Mouse (Mus musculus): ENCODE measurements around the gene D130043K22Rik.
A peak's percentile ranks its signal among the peaks of the same experiment; 100 is the strongest.

The D130043K22Rik gene

GRCm38 (mm10) chr13:24844983-24845955, at the start of gene D130043K22Rik:
TSS of gene D130043K22Rik (plus strand) at chr13:24845135.
- DNase-seq (ENCODE audit: low spot score in 2 of 2) = peak; percentile 38 to 62

GRCm38 (mm10) chr13:24798686-24799085, 46.2 kb upstream of the D130043K22Rik start:
- DNase-seq (ENCODE audit: low spot score in 2 of 2) = no peak

- no peak for DNase-seq (ENCODE audit: low spot score in 2 of 2)
Measured at GRCm38 (mm10) chr13:24799378-24799777, 45.6 kb upstream of the D130043K22Rik start.

GRCm38 (mm10) chr13:24799925-24800673, 44.8 kb upstream of the D130043K22Rik start:
- DNase-seq (ENCODE audit: low spot score in 2 of 2) = peak in 1 of 2 experiments; percentile 41

GRCm38 (mm10) chr13:24800674-24801307, 44.1 kb upstream of the D130043K22Rik start:
- DNase-seq (ENCODE audit: low spot score in 2 of 2) = peak; percentile 90 to 92

GRCm38 (mm10) chr13:24801308-24801921, 43.5 kb upstream of the D130043K22Rik start, which contains the start of gene BC005537:
TSS of gene BC005537 (plus strand) at chr13:24801657.
- peak; percentile 14 to 34 for DNase-seq (ENCODE audit: low spot score in 2 of 2)

GRCm38 (mm10) chr13:24802131-24802691, 42.7 kb upstream of the D130043K22Rik start:
- peak in 1 of 2 experiments; percentile 14 for DNase-seq (ENCODE audit: low spot score in 2 of 2)

GRCm38 (mm10) chr13:24803196-24803595, 41.7 kb upstream of the D130043K22Rik start:
- no peak for DNase-seq (ENCODE audit: low spot score in 2 of 2)

- DNase-seq (ENCODE audit: low spot score in 2 of 2) = no peak
Measured at GRCm38 (mm10) chr13:24806079-24806478, 38.9 kb upstream of the D130043K22Rik start.

- no peak for DNase-seq (ENCODE audit: low spot score in 2 of 2)
Measured at GRCm38 (mm10) chr13:24812521-24812920, 32.4 kb upstream of the D130043K22Rik start.

GRCm38 (mm10) chr13:24814616-24815015, 30.3 kb upstream of the D130043K22Rik start:
- DNase-seq (ENCODE audit: low spot score in 2 of 2) = no peak

GRCm38 (mm10) chr13:24816125-24817092, 28.5 kb upstream of the D130043K22Rik start:
- DNase-seq (ENCODE audit: low spot score in 2 of 2) = no peak

GRCm38 (mm10) chr13:24819931-24820330, 25.0 kb upstream of the D130043K22Rik start:
- no peak for DNase-seq (ENCODE audit: low spot score in 2 of 2)

GRCm38 (mm10) chr13:24822663-24823343, 22.1 kb upstream of the D130043K22Rik start:
- DNase-seq (ENCODE audit: low spot score in 2 of 2) = no peak

- no peak for DNase-seq (ENCODE audit: low spot score in 2 of 2)
Measured at GRCm38 (mm10) chr13:24824647-24825046, 20.3 kb upstream of the D130043K22Rik start.

- no peak for DNase-seq (ENCODE audit: low spot score in 2 of 2)
Measured at GRCm38 (mm10) chr13:24825587-24825986, 19.3 kb upstream of the D130043K22Rik start.

- DNase-seq (ENCODE audit: low spot score in 2 of 2) = no peak
Measured at GRCm38 (mm10) chr13:24826116-24826515, 18.8 kb upstream of the D130043K22Rik start.

- no peak for DNase-seq (ENCODE audit: low spot score in 2 of 2)
Measured at GRCm38 (mm10) chr13:24830756-24831352, 14.1 kb upstream of the D130043K22Rik start.

Measured in frontal cortex, postnatal 14 days (tissue).